Mouse (Mus musculus) spleen, adult 2 months (tissue): ENCODE results near the gene Ginm1.

Experiments
- CTCF ChIP-seq: fragments of 200-500 bp; IDR thresholded peaks from 2 replicates; pipeline ENCODE4 v1.5.1; 2011; ENCODE audit warnings: mild to moderate bottlenecking, inconsistent platforms; ENCODE audit not compliant: insufficient read depth, insufficient read length, insufficient replicate concordance; ENCODE audit errors: extremely low read depth
- POLR2A ChIP-seq: fragments of 200-500 bp; IDR thresholded peaks from 2 replicates; pipeline ENCODE4 v1.6.1; 2011; ENCODE audit warnings: low read depth, low read length, inconsistent platforms

DNA sequence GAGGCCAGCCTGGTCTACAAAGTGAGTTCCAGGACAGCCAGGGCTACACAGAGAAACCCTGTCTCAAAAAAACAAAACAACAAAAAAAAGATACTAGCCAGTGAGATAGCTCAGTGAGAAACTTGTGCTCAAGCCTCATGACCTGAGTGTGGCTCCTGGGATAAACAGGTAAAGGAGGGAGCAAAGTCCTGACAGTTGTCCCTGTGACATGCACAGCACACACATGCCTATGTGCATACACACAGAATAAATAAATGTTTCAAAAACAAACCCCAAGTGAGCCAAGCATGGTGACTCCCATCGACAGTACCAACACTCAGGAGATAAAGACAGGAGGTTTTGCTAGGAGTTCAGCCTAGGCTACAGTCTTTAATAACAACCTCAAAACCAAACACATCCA is 19.9 kb downstream of the Ginm1 start:
- TF ChIP-seq CTCF = no peak
- no peak for TF ChIP-seq POLR2A
